Mouse (Mus musculus) lung, postnatal 25 days (tissue): ENCODE measurements around the gene Slc16a4.

Experiments used
- DNase-seq: peaks from one replicate; pipeline ENCODE4 v3.0.0; 2022; ENCODE audit warnings: low spot score

Gene Slc16a4

GRCm38 (mm10) chr3:107290764-107291381, at the start of gene Slc16a4:
TSS of gene Slc16a4 (plus strand) at chr3:107291230.
- peak; percentile 62 for DNase-seq

- no peak for DNase-seq
Measured at GRCm38 (mm10) chr3:107241389-107242094, 49.5 kb upstream of the Slc16a4 start.

- DNase-seq, result no peak
Measured at GRCm38 (mm10) chr3:107246876-107247275, 44.2 kb upstream of the Slc16a4 start.

- DNase-seq, result no peak
Measured at GRCm38 (mm10) chr3:107249042-107249441, 42.0 kb upstream of the Slc16a4 start.

- DNase-seq, result peak; percentile 33
Measured at GRCm38 (mm10) chr3:107250320-107250719, 40.7 kb upstream of the Slc16a4 start.

- peak; percentile 46 for DNase-seq
Measured at GRCm38 (mm10) chr3:107252035-107252434, 39.0 kb upstream of the Slc16a4 start.

DNA sequence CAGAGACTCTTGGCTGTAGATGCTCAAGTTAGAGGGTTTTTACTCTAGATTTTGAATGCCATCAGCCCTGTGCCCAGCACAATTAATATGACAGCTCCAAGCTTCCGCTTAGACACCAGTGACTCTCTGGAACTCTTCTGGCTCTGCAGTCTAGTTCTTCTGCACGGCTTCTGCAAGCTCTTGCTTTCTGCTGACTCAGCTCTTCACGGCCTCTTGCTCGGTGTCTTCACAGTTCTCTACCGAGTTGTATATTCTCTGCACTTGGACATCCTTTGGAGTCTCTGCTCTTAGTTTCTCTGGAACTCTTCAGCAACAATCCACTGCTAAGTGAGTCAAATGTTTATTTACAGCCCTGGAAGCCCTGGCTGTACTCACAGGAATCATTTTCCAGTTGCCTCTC, 37.1 kb upstream of the Slc16a4 start:
- DNase-seq, result no peak

DNA sequence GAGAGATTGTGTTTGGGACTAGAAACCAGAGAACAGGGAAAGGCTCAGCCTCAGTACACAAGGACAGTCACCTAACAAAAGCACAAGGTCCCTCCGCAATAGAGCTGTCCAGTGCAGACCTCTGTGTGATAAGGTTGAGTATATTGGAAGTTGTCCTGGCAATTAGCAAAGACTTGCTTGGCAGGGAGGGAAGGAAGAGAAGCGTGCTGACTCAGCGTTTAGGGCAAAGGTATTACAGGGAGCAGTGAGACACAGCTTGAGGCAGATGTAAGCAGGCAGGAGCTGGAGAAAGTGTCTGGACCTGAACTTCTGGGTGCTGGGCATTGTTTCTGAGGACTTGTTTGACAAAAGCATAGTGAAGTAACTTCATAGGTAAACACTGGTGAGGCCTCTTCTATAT, 35.0 kb upstream of the Slc16a4 start:
- no peak for DNase-seq

GRCm38 (mm10) chr3:107256724-107257123, 34.3 kb upstream of the Slc16a4 start:
- DNase-seq, result no peak

DNA sequence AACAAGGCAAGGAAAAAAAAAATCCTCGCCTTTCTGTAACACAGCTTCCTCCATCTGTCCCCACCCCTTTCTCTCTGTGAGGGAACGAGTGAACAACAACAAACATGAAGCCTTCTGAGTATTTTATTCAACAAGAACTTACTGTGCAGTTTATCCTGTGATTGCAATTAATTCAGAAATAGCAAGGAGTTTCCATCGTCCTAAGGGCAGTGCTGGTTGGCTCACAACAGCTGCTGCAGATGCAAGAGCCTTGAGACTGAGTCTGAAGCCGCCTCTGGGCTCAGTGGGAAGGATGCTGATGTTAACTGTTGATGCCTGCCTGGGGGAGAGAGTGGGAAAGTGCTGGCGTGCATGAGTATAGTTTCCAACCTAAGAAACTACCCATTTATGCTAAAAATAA, 33.1 kb upstream of the Slc16a4 start:
- no peak for DNase-seq

- DNase-seq, result no peak
Measured at GRCm38 (mm10) chr3:107260956-107261850, 29.8 kb upstream of the Slc16a4 start.

DNA sequence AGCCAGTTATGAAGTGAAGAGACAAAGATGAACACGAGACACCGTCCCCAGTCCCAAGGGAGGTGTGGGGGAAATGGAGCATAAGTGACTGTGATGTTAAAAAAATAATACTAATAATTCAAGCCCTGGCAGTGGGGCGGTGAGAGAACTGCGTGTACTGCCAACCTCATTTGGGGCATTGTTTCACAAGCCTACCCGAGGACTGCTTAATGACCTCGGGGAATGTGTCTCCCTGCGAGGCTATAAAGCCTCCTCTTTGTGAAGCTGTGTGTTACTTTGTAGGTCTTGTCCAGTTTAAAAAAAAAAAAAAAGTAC, 29.2 kb upstream of the Slc16a4 start:
- peak; percentile 48 for DNase-seq

GRCm38 (mm10) chr3:107266814-107267345, 24.1 kb upstream of the Slc16a4 start:
- DNase-seq, result no peak

GRCm38 (mm10) chr3:107272433-107272832, 18.6 kb upstream of the Slc16a4 start:
- no peak for DNase-seq

DNA sequence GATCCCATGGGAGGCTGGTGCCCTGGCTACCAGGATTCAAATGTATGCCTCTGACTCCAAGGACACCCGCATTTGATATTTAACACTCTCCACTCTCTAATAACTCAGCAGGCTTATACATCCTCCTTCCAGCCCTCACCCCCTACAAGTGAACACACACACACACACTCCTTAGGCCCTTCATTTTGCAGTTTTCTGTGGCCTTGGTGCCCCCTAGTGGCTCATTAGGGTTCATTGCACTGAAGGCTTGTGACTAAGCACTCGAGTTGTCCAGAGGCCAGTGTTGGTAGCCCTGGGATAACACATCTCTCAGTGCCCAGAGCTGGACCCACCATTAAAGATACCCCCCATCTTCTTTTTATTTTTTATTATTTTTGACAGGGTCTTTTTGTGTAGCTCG, 17.2 kb upstream of the Slc16a4 start:
- DNase-seq, result peak; percentile 72

GRCm38 (mm10) chr3:107275351-107275750, 15.7 kb upstream of the Slc16a4 start:
- DNase-seq, result no peak

GRCm38 (mm10) chr3:107275996-107276395, 15.0 kb upstream of the Slc16a4 start:
- DNase-seq, result no peak

DNA sequence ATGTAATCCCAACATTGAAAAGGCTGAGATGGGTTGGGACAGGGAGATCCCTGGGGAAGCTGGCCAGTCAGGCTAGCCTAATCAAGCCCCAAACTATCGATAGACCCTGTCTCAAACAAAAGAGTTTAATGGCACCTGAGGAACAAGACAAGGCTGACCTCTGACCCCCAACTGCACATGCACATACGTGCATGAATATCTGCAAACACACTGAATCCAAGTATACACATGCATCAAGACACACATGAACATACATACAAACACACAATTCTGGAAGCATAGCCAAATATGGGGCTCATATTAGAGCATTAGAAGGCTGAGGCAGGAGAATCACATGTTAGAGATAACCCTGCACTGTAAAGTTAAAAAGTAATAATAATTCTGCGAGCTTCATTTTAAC, 14.4 kb upstream of the Slc16a4 start:
- DNase-seq, result no peak

DNA sequence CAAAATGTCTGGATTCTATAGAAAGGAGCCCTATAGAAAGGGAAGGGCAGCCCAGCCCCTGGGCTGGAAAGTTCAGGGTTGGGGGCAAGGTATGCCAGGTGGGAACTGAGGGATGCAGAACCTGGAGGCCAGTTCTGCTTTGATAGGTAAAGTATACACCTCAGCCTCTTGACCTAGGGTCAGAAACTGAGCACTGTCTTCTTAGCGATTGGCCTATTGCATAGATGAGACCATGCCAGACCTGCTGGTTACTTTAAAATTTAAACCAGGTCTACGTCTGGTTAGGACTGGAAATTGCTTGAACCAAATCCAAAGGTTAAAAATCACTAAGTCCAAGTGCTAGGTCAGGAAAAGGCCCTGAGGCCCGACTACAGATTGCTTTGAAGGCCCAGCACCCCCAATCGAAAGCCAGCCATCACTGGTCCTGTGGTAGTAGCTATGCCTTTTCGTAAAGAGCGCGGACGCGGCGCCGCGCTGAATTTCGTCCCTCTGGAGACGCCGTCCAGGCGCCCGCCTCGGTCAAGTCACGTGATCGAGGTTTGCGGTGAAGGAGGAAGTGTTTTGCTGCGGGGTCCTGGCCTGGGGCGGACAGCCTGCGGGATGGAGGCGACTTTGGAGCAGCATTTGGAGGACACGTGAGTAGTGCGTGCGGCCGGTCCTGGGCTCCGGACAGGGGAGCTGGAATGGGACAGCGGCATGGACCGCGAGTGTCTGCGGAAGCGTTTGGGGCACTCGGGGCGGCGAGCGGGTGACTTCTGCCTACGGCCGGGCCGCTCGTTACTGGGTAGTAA, 12.4 kb upstream of the Slc16a4 start, which contains the start of gene Lamtor5:
TSS of gene Lamtor5 (plus strand) at position 380 of the 791 bp plus-strand sequence.
- peak; percentile 90 for DNase-seq

DNA sequence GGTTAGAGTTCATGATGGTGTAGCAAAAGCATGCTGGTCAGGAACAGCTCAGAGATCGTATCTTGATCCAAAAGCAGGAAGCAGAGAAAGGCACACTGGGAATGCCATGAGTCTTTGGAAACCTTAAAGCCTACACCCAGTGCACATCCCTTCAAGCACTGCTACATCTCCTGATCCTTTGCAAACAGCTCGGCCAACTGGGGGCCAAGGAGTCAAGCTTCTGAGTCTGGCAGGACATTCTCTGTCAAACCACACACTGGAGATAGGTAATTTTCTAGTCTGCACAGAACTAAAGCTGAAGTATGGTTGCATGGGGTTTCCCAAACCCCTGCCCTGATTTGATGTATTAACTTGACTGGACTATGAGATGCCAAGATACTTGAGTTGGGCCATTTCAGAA, 4.9 kb upstream of the Slc16a4 start:
- DNase-seq, result no peak

DNA sequence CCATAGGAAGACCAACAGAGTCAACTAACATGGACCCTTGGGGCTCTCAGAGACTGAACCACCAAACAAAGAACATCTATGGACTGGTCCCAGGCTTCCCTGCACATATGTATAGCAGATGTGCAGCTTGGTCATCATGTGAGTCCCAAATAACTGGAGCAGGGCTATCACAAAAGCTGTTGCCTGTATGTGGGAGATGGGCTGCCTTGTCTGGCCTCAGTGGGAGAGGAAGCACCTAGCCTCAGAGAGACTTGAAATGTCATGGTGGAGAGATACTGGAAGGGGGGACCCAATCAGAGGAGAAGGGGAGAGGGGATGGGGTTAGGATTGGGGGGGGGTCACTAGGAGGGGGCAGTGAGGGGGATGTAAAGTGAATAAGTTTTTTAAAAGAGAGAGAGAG, 3.7 kb upstream of the Slc16a4 start:
- no peak for DNase-seq
